ENCODE assay signal across 8 mouse cellular contexts in the genomic region with DNA sequence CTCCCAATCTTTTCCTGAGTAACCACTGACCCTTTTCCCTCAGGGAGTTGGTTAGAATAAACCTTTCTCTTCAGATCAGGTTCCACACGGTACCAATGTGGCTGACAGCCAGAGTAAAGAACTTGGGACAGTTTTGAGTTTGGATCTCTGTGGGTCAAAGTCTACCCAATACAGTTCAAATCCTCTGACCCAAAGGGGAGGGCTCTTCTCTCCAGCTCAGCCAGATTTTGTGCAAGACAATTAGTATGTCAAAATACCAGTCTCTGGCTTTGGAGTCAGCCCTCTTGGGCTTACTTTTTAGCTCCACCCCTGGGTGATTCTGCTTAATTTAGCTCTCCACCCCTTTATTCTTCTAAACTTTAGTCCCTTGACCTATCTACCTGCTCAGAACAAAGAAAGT. TPM values are rescaled to one million over a fixed set of nuclear protein-coding genes. Genes with fewer than 3 reads are reported as not detected.
A peak's percentile ranks its signal among the peaks of the same experiment; 100 is the strongest.
DNase-seq lines count a peak whose midpoint lies in the region; ATAC-seq and TF ChIP-seq lines count a peak whose summit lies in the region.

No protein-coding gene starts in this region.

- WGBS in limb, embryonic 14.5 days: 23% methylated on average over 1 of the region's 1 CpGs
- WGBS in neural tube, embryonic 13.5 days: 52% methylated on average over 1 of the region's 1 CpGs

- H3K27ac ChIP-seq in ES-Bruce4 (ENCODE audit: insufficient read depth, low read length): peak overlapping the region; percentile 83
- H3K27ac ChIP-seq in limb, embryonic 14.5 days (replicated peaks; ENCODE audit: low read depth, low read length): peak overlapping the region; percentile 80
- peak overlapping the region; percentile 97 for H3K27ac ChIP-seq in neural tube, embryonic 13.5 days (replicated peaks)

- peak overlapping the region; percentile 50 for H3K4me3 ChIP-seq in ES-Bruce4 (ENCODE audit: low read depth, low read length)
- peak overlapping the region; percentile 95 for H3K4me3 ChIP-seq in limb, embryonic 14.5 days (replicated peaks; ENCODE audit: low read length)
- H3K4me3 ChIP-seq in neural tube, embryonic 13.5 days: peak overlapping the region; percentile 95

- H3K9ac ChIP-seq in ES-Bruce4 (ENCODE audit: low read depth, poor library complexity, severe bottlenecking): peak overlapping the region; percentile 36
- peak overlapping the region; percentile 52 for H3K9ac ChIP-seq in limb, embryonic 14.5 days (ENCODE audit: low read depth, low read length, severe bottlenecking)
- peak overlapping the region; percentile 99 for H3K9ac ChIP-seq in neural tube, embryonic 13.5 days

- peak overlapping the region; percentile 85 for H3K4me2 ChIP-seq in limb, embryonic 14.5 days (replicated peaks; ENCODE audit: low read depth, low read length, severe bottlenecking)
- peak overlapping the region; percentile 82 for H3K4me2 ChIP-seq in neural tube, embryonic 13.5 days

- no peaks in the 10 kb centered on the region for H3K4me1 ChIP-seq in ES-Bruce4 (ENCODE audit: control insufficient read depth, insufficient read depth, low read length)
- H3K4me1 ChIP-seq in limb, embryonic 14.5 days (ENCODE audit: control insufficient read depth, insufficient read depth, low read length): peaks cover 26% of the 10 kb centered on the region
- H3K4me1 ChIP-seq in neural tube, embryonic 13.5 days (replicated peaks): peaks cover 47% of the 10 kb centered on the region

- no peak for TF ChIP-seq POLR2A in ES-Bruce4 (IDR thresholded peaks at IDR 0.05; ENCODE audit: insufficient read depth, low read length)
- TF ChIP-seq POLR2A in limb, embryonic 14.5 days (IDR thresholded peaks at IDR 0.05; ENCODE audit: borderline replicate concordance, extremely low read depth, insufficient read depth, insufficient read length): no peak

- DNase-seq in adrenal gland, postnatal 10 days: peak; percentile 60
- no peak for DNase-seq in adrenal gland, adult 18-20 months (ENCODE audit: low spot score in 2 of 2)
- peak; percentile 85 for DNase-seq in gonadal fat pad, adult 2 months (ENCODE audit: low read depth)
- no peak for DNase-seq in limb, embryonic 14.5 days (ENCODE audit: low spot score)
- DNase-seq in spleen, postnatal 36 days (ENCODE audit: low spot score in 2 of 2): no peak
- no peak for DNase-seq in retina, postnatal 1 day

- no peaks in the 10 kb centered on the region for H3K9me3 ChIP-seq in ES-Bruce4 (replicated peaks; ENCODE audit: control insufficient read depth, insufficient read depth, low read length, poor library complexity, severe bottlenecking)
- no peaks in the 10 kb centered on the region for H3K9me3 ChIP-seq in limb, embryonic 14.5 days (ENCODE audit: control insufficient read depth, low read length)
- H3K9me3 ChIP-seq in neural tube, embryonic 13.5 days: no peaks in the 10 kb centered on the region

- TF ChIP-seq CTCF in ES-Bruce4 (IDR thresholded peaks at IDR 0.05; ENCODE audit: low read depth, low read length): no peak

- H3K36me3 ChIP-seq in ES-Bruce4 (ENCODE audit: control insufficient read depth, insufficient read depth, low read length, poor library complexity, severe bottlenecking): peaks cover 16% of the 10 kb centered on the region
- H3K36me3 ChIP-seq in limb, embryonic 14.5 days (ENCODE audit: control insufficient read depth, insufficient read depth, low read length): peaks cover 29% of the 10 kb centered on the region
- peaks cover 21% of the 10 kb centered on the region for H3K36me3 ChIP-seq in neural tube, embryonic 13.5 days

- TF ChIP-seq EP300 in ES-Bruce4 (IDR thresholded peaks at IDR 0.05; ENCODE audit: insufficient read depth, low read depth, low read length): no peak

- no peaks in the 10 kb centered on the region for H3K27me3 ChIP-seq in ES-Bruce4 (ENCODE audit: control insufficient read depth, insufficient read depth, low read length, poor library complexity, severe bottlenecking)
- H3K27me3 ChIP-seq in limb, embryonic 14.5 days (ENCODE audit: control insufficient read depth, insufficient read depth, low read length): no peaks in the 10 kb centered on the region
- no peaks in the 10 kb centered on the region for H3K27me3 ChIP-seq in neural tube, embryonic 13.5 days

- ATAC-seq in limb, embryonic 14.5 days (ENCODE audit: low FRiP score, low read depth): no peak
- ATAC-seq in neural tube, embryonic 13.5 days (ENCODE audit: low read depth): no peak

RNA-seq across cellular contexts. Expression of gene Mlf2, which starts 1.0 kb away (rescaled TPM):
- total RNA-seq in adrenal gland, postnatal 10 days (2021): 100 to 1,000 TPM; 271 to 288 TPM
- 100 to 1,000 TPM; 298 to 321 TPM for total RNA-seq in adrenal gland, adult 18-20 months (2021)
- 263 and 294 TPM in 2 replicates for polyA plus RNA-seq in ES-Bruce4 (2011; ENCODE audit: insufficient read depth, insufficient read length, low read depth, missing spikeins)
- polyA plus RNA-seq in gonadal fat pad, adult 2 months (2012; rRNA removed): 363 and 367 TPM in 2 replicates
- 407 and 471 TPM in 2 replicates for polyA plus RNA-seq in limb, embryonic 14.5 days (2012; rRNA removed)
- 355 and 380 TPM in 2 replicates for polyA plus RNA-seq in limb, embryonic 14.5 days (2014; fragmentation: Nextera tagmentation; extraction: Ambion mirVana)
- polyA plus RNA-seq in neural tube, embryonic 13.5 days (2015; fragmentation: Nextera tagmentation; extraction: Ambion mirVana): 535 and 552 TPM in 2 replicates

RNA-seq across cellular contexts. Expression of gene Ptms, which starts 10.3 kb away (rescaled TPM):
- 100 to 1,000 TPM; 824 to 887 TPM for total RNA-seq in adrenal gland, postnatal 10 days (2021)
- 100 to 1,000 TPM; 770 to 874 TPM for total RNA-seq in adrenal gland, adult 18-20 months (2021)
- 382 and 383 TPM in 2 replicates for polyA plus RNA-seq in ES-Bruce4 (2011; ENCODE audit: insufficient read depth, insufficient read length, low read depth, missing spikeins)
- 811 and 1,192 TPM in 2 replicates for polyA plus RNA-seq in gonadal fat pad, adult 2 months (2012; rRNA removed)
- 1,126 and 1,778 TPM in 2 replicates for polyA plus RNA-seq in limb, embryonic 14.5 days (2012; rRNA removed)
- polyA plus RNA-seq in limb, embryonic 14.5 days (2014; fragmentation: Nextera tagmentation; extraction: Ambion mirVana): 306 and 353 TPM in 2 replicates
- 797 TPM in 2 replicates for polyA plus RNA-seq in neural tube, embryonic 13.5 days (2015; fragmentation: Nextera tagmentation; extraction: Ambion mirVana)

RNA-seq across cellular contexts. Expression of gene Lag3, which starts 18.7 kb away (rescaled TPM):
- 1 to 10 TPM; 1.4 to 1.8 TPM for total RNA-seq in adrenal gland, postnatal 10 days (2021)
- 1 to 10 TPM; 1.4 to 2.6 TPM for total RNA-seq in adrenal gland, adult 18-20 months (2021)
- 4.0 and 5.9 TPM in 2 replicates for polyA plus RNA-seq in ES-Bruce4 (2011; ENCODE audit: insufficient read depth, insufficient read length, low read depth, missing spikeins)
- polyA plus RNA-seq in gonadal fat pad, adult 2 months (2012; rRNA removed): 2.4 and 3.1 TPM in 2 replicates
- 2.3 and 3.2 TPM in 2 replicates for polyA plus RNA-seq in limb, embryonic 14.5 days (2012; rRNA removed)
- polyA plus RNA-seq in limb, embryonic 14.5 days (2014; fragmentation: Nextera tagmentation; extraction: Ambion mirVana): 2.0 and 2.6 TPM in 2 replicates
- polyA plus RNA-seq in neural tube, embryonic 13.5 days (2015; fragmentation: Nextera tagmentation; extraction: Ambion mirVana): 2.2 and 3.2 TPM in 2 replicates

RNA-seq across cellular contexts. Expression of gene Cops7a, which starts 35.1 kb away (rescaled TPM):
- total RNA-seq in adrenal gland, postnatal 10 days (2021): 100 to 1,000 TPM; 122 to 129 TPM
- 100 to 1,000 TPM; 112 to 141 TPM for total RNA-seq in adrenal gland, adult 18-20 months (2021)
- 145 and 154 TPM in 2 replicates for polyA plus RNA-seq in ES-Bruce4 (2011; ENCODE audit: insufficient read depth, insufficient read length, low read depth, missing spikeins)
- 180 and 195 TPM in 2 replicates for polyA plus RNA-seq in gonadal fat pad, adult 2 months (2012; rRNA removed)
- polyA plus RNA-seq in limb, embryonic 14.5 days (2012; rRNA removed): 215 and 251 TPM in 2 replicates
- 137 and 144 TPM in 2 replicates for polyA plus RNA-seq in limb, embryonic 14.5 days (2014; fragmentation: Nextera tagmentation; extraction: Ambion mirVana)
- 85.4 and 96.4 TPM in 2 replicates for polyA plus RNA-seq in neural tube, embryonic 13.5 days (2015; fragmentation: Nextera tagmentation; extraction: Ambion mirVana)

RNA-seq across cellular contexts. Expression of gene Cd4, which starts 42.2 kb away (rescaled TPM):
- 1 to 10 TPM; 3.8 to 4.0 TPM for total RNA-seq in adrenal gland, postnatal 10 days (2021)
- 1 to 10 TPM in 1 of 2 experiments, under 1 TPM in 1; 0.36 to 1.8 TPM for total RNA-seq in adrenal gland, adult 18-20 months (2021)
- polyA plus RNA-seq in ES-Bruce4 (2011; ENCODE audit: insufficient read depth, insufficient read length, low read depth, missing spikeins): not detected in 2 replicates
- 0.50 and 0.95 TPM in 2 replicates for polyA plus RNA-seq in gonadal fat pad, adult 2 months (2012; rRNA removed)
- 0.23 and 0.26 TPM in 2 replicates for polyA plus RNA-seq in limb, embryonic 14.5 days (2012; rRNA removed)
- 0.10 and 0.51 TPM in 2 replicates for polyA plus RNA-seq in limb, embryonic 14.5 days (2014; fragmentation: Nextera tagmentation; extraction: Ambion mirVana)
- polyA plus RNA-seq in neural tube, embryonic 13.5 days (2015; fragmentation: Nextera tagmentation; extraction: Ambion mirVana): 0.21 TPM in 1 of 2 replicates, not detected in the other

Comparison
In these comparisons a context has a peak if more than half of its experiments do, and no peak if none do; other contexts are left out.
1. DNase-seq: peak in adrenal gland, postnatal 10 days (single experiment) and gonadal fat pad, adult 2 months (single experiment); none in adrenal gland, adult 18-20 months (0 of 2), limb, embryonic 14.5 days (single experiment), spleen, postnatal 36 days (0 of 2) and retina, postnatal 1 day (single experiment).
2. H3K9ac ChIP-seq: peak in every context shown above with its lines; median percentile 99 in neural tube, embryonic 13.5 days; 52 in limb, embryonic 14.5 days; 36 in ES-Bruce4.
3. Peak in every context shown above with its lines, with median percentiles within 50 percentile points of each other: H3K27ac ChIP-seq and H3K4me3 ChIP-seq.